Mouse (Mus musculus) neutrophil, adult 83 days (primary cell): Measurements from ENCODE around the gene Olfr549. TPM values are rescaled to one million over a fixed set of nuclear protein-coding genes. Genes with fewer than 3 reads are reported as not detected.

Source experiments
- total RNA-seq, 2 experiments: library from RNA; stranded (reverse); gene quantifications; one replicate each; pipeline ENCODE4 v1.2.4; 2023

Gene Olfr549
- not detected for total RNA-seq

DNA sequence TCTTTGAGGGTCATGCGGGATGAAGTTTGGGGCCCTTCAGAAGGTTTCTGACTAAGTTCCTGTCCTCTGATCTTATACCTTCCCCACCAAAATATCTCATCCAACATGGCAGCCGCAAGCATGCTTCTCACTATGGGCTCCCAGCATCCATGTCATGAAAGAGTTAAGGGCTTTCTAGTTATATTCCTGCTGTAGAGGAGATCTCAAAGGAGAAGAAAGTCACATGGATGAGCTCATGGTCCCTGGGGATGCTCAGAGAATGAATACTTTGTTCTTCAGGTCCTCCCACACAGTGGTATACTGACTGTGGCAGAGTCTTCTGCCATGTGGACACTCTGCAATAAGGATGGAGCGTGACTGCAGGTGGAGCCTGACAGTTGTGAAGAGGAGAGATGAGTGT is at the start of gene Olfr549:
Gene Olfr549 (plus strand): TSS at position 301 of the 400 bp plus-strand sequence.

DNA sequence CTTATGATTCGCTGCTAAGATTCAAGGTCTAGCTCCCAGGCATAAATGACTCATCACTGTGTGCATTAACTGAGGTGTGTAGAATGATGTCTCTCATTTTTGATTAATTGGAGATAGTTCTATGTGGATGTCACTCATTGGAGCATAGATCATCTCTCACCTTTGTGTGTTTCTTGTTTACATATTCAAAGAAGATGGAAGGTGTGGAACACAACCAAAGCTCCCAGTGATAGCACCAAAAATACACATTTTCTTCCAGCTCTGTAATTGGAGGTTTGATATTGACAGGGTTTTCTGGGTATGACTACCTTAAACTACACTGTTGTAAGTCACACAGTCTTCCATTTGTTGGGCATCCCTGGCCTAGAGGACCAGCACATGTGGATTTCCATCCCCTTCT is 15.2 kb upstream of the Olfr549 start, which contains the start of gene Olfr547:
Gene Olfr547 (plus strand): TSS at position 301 of the 400 bp plus-strand sequence.

DNA sequence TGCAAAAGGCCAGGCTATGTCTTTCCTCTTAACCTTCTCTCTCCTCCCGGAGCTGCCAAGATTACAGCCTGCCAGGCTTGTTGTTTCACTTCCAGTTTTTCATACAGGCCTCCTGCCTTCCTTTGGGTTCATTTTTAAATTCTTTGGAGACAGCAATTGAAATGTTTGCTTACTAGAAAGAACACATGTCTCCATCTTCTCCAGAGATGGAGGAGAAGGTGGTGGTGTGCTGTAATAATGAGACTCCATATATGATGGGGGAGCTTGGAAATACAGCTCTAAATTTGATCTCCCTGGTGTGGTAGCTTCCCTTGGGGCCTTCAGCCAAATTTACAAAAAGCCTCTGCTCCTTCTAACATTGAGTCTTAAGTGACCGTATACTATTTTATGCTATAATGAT is 9.1 kb upstream of the Olfr549 start, which contains the start of gene Olfr548-ps1:
Gene Olfr548-ps1 (plus strand): TSS at position 301 of the 400 bp plus-strand sequence.

DNA sequence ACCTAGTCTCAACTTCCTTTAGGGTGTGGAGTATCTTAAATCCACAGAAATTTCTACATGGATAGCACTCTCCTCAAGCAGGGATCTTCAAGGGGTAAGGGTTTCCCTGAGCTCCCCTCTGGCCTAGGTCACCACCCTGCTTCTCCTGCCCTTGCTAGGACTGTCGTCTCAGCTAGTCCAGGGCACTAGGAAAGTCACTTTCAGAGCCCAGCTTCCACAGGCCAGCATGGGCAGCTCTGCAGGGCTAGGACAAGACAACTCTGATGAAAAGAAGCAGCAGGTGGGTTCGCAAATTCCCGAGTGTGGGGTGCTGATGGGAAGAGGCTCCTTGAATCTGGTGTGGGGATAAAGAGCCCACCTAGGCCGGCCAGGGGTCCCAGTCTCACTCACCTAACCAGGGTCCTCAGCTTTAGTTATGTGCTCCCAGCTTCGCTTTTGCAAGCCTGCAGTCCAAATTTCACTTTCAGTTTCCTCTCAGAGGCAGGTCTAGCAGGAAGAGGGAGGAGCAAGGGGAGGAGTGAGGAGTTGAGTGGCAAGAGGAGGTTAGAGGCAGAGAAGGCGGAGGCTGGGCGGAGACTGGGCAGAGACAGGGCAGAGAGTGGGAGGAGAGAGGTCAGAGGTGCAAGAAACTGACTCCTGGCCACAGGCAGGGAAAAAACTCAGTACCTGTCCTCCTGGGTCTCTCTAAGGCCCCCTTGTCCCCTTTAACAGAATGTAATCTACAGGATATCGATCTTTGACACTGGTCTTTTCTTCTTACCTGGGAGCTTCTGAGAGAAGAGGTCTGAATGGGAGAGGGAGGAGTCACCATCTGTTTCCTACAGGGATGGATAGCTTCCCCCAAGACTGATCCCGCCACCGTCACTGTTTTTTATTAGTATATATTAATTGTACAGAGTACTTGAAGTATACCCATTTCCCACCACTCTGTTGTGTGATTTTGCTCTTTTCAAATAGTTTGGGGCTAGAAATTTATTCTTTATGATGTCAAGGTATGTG is 15.6 kb downstream of the Olfr549 start, which contains the start of gene Trim21:
Gene Trim21 (minus strand): TSS at position 488 of the 999 bp plus-strand sequence.

DNA sequence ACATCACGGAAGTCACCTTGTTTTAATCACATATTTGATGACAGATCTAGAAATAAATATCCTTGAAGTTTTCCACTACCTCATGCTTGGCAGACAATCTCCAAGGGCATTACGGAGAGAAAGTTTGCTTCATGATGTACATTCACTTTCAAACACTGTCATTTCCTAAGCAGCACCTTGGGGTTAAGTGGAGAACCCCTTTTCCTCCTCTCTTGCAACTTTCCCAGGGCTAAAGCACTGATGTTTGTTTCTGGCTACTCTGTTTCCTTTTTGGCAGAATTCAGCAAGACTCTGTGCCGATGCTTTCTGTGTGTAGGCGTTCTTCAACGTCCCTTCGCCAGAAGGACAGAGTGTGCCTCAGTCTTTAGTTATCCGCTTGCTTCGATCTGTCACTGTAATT is 21.5 kb downstream of the Olfr549 start, which contains the start of gene Olfr550:
Gene Olfr550 (plus strand): TSS at position 301 of the 400 bp plus-strand sequence.

DNA sequence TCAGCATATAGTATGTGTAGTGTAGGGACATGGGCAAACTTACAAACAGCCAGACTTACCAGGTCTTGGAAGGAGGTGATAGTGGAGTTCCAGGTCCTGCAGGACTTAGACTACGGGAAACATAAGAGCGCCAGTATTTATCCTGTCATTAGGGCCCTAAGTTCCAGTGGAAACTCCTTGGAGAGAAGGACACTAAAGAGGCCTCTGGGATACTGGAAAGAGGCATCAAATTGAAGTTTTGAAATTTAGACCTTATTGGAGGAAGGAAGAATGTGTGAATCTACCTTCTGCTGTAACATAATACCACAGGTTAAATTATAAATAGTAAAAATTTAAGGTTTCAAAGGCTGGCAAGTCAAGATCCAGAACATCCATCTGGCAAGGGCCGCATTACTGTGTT is 42.1 kb downstream of the Olfr549 start, which contains the start of gene Olfr551:
Gene Olfr551 (minus strand): TSS at position 101 of the 400 bp plus-strand sequence.

DNA sequence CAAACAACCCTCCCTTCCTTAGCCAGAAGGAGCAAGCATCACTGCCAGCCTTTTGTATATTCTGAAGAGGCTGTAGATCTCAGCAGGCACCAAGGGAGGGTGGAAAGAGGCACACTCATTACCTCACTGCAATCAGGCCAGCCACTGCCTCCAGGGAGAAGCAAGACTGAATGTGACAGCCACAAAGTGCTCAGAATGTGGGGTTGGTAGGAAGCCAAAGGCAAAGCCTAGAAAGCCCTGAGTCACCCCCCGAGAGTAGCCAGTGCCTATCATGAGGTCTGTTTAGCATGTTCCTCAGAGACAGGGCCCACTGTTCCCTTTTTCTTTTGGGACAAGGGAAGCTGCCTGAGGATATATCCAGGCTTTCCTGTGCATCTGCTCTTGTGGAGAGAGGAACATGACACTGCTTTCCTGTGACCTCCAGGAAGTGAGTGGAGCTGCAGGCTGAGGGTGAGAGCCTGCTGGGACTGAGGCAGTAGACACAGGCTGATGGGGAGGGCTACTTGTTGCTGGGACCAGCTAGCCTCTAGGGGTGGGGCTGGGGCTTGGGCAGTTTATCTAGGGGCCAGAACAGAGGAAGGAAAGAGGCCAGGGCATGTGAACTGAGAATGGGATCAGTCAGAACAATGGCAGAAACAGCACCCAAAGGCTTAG is 47.8 kb downstream of the Olfr549 start, which contains the start of gene Olfr552:
Gene Olfr552 (plus strand): TSS at position 393 of the 654 bp plus-strand sequence.

Other genes with a start within 250 kb of the Olfr549 start
- 100 to 1,000 TPM in 1 of 2 experiments, 10 to 100 TPM in 1; 97.4 to 110 TPM for gene Rrm1, start 108.2 kb upstream of the Olfr549 start, total RNA-seq
- gene Olfr543, start 68.2 kb upstream of the Olfr549 start, total RNA-seq = not detected
- not detected for gene Olfr544, start 61.6 kb upstream of the Olfr549 start, total RNA-seq
- gene Olfr545, start 50.3 kb upstream of the Olfr549 start, total RNA-seq = not detected
- not detected for gene Olfr547, start 15.1 kb upstream of the Olfr549 start, total RNA-seq
- gene Olfr548-ps1, start 9.0 kb upstream of the Olfr549 start, total RNA-seq = not detected
- 10 to 100 TPM; 10.7 to 12.5 TPM for gene Trim21, start 15.6 kb downstream of the Olfr549 start, total RNA-seq
- not detected for gene Olfr550, start 21.6 kb downstream of the Olfr549 start, total RNA-seq
- gene Olfr551, start 42.0 kb downstream of the Olfr549 start, total RNA-seq = not detected
- gene Olfr552, start 47.9 kb downstream of the Olfr549 start, total RNA-seq = not detected
- gene Olfr553, start 68.3 kb downstream of the Olfr549 start, total RNA-seq = not detected
- gene Olfr554, start 88.6 kb downstream of the Olfr549 start, total RNA-seq = not detected
- not detected for gene Olfr555, start 109.0 kb downstream of the Olfr549 start, total RNA-seq
- not detected for gene Olfr556, start 115.0 kb downstream of the Olfr549 start, total RNA-seq
- gene Trim68, start 137.5 kb downstream of the Olfr549 start, total RNA-seq = 1 to 10 TPM; 1.0 to 2.8 TPM
- not detected for gene Olfr557, start 146.0 kb downstream of the Olfr549 start, total RNA-seq
- gene Olfr558, start 152.3 kb downstream of the Olfr549 start, total RNA-seq = not detected
- not detected for gene Olfr33, start 169.2 kb downstream of the Olfr549 start, total RNA-seq
- not detected for gene Olfr559, start 177.6 kb downstream of the Olfr549 start, total RNA-seq
- gene Olfr560, start 209.5 kb downstream of the Olfr549 start, total RNA-seq = not detected
- gene Olfr78, start 209.6 kb downstream of the Olfr549 start, total RNA-seq = not detected
- not detected for gene Olfr561, start 221.4 kb downstream of the Olfr549 start, total RNA-seq